Mouse (Mus musculus): Measurements from ENCODE around the gene Rnd3.

DNA sequence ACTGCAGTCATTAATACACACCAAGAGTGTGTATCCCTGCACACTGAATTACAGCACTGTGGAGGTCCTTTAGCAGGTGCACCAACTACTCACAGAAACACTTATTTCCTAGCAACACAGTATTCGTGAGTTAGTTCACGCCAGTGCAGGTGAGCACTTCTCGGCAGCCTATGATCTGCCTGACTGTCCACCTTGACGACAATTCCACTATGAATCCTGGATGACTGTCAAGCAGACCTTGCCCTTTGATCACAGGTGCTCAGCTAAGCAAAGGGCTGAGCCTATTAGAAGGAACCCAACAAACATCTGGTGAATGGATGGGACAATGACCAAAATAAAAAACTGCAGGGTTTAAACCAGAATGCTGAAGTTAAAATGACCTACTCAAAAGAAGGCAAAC is 20.8 kb downstream of the Rnd3 start:
- TF ChIP-seq POLR2A (IDR thresholded peaks at IDR 0.05; ENCODE audit: control insufficient read depth, low read depth, low read length) (no peak), CTCF (IDR thresholded peaks at IDR 0.05; ENCODE audit: control insufficient read depth, insufficient read depth, insufficient replicate concordance, low read depth, low read length) (no peak)

All from testis, adult 2 months (tissue).